Mouse (Mus musculus): ENCODE results near the gene Fli1.

DNA sequence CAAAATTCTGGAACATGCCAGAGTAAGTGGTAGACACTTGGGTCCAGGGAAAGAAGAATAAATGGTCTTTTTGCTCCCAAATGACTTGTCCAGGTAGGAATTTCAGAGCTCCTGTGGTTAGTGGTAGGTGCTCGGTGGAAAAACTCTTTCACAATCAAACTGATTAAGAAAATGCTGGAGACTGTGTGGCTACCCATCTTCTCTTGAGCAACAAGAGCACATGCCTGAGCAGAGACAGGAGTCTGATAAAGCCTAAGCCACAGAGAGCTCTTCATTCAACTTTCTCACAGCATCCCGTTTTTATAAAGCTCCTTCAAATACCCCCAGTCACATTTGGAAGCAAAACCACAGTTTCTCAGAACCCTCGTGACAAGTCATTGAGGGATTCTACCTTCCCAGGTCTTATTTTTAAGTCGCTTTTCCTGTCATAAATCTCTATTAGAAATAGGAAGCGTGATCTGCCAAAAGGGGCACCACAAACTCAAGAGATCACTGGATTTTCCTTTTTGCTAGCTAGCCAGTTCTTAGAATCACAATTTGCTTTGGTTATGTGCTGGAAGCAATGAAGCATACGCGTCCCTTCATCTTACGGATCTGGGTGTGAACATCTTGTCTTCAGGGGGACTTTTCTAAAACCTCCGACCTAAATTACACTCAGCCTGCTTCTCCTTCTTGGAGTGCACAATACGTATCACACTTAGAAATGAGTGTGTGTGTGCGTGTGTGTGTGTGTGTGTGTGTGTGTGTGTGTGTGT, 40.2 kb downstream of the Fli1 start:
- TF ChIP-seq CTCF (IDR thresholded peaks at IDR 0.05; ENCODE audit: low read depth, low read length) (no peak), POLR2A (IDR thresholded peaks at IDR 0.05; ENCODE audit: extremely low read depth, insufficient read depth, low read length) (no peak)
